Mouse (Mus musculus): ENCODE results near the gene Cux2.

GRCm38 (mm10) chr5:121870832-121871231, 179.1 kb downstream of the Cux2 start:
- no peak for TF ChIP-seq CTCF (IDR thresholded peaks at IDR 0.05)
- TF ChIP-seq EP300 (IDR thresholded peaks at IDR 0.05): no peak
